Mouse (Mus musculus) cortical plate, adult 2 months (tissue): ENCODE measurements at regions not wholly inside any gene's neighbourhood (a gene's known extent, or its start where the extent isn't known, plus 50 kb on each side); places are given as distances from the start of the nearest gene placed in this dataset.

Experiments
- CTCF ChIP-seq: fragments of 200-500 bp; IDR thresholded peaks from 2 replicates; pipeline ENCODE4 v1.5.1; 2011; ENCODE audit warnings: mild to moderate bottlenecking, control low read depth, low read length; ENCODE audit not compliant: insufficient read depth; ENCODE audit errors: extremely low read depth
- POLR2A ChIP-seq: fragments of 200-500 bp; IDR thresholded peaks from 2 replicates; pipeline ENCODE4 v1.6.1; 2011; ENCODE audit warnings: mild to moderate bottlenecking, low read length, control low read depth; ENCODE audit not compliant: insufficient read depth; ENCODE audit errors: extremely low read depth

GRCm38 (mm10) chr13:102579638-102580037, 113.7 kb upstream of the Cd180 start:
- TF ChIP-seq CTCF = no peak
- no peak for TF ChIP-seq POLR2A
